Mouse (Mus musculus) heart, adult 9 months (tissue): Measurements from ENCODE around the gene Zbtb18.
"Not testable (repeated sequence)": the region's sequence is repeated elsewhere in the genome, so short reads cannot be mapped to it uniquely, and the experiment has no call there.

Source experiments
- DNase-seq, 2 experiments: peaks; one replicate each; pipeline ENCODE4 v3.0.0; 2022; ENCODE audit warnings: low spot score in 2 of 2

Gene Zbtb18

GRCm38 (mm10) chr1:177447086-177447485 lies 4.9 kb downstream of the Zbtb18 start:
- no peak for DNase-seq

GRCm38 (mm10) chr1:177447541-177448111 lies 5.5 kb downstream of the Zbtb18 start:
- no peak for DNase-seq

GRCm38 (mm10) chr1:177448121-177448561 lies 6.0 kb downstream of the Zbtb18 start:
- no peak for DNase-seq

- no peak for DNase-seq
Observed at GRCm38 (mm10) chr1:177448921-177449320, 6.8 kb downstream of the Zbtb18 start.

- DNase-seq, result not testable (repeated sequence)
Observed at GRCm38 (mm10) chr1:177449857-177450256, 7.7 kb downstream of the Zbtb18 start.

- DNase-seq, result no peak
Observed at GRCm38 (mm10) chr1:177451041-177451440, 8.9 kb downstream of the Zbtb18 start.

GRCm38 (mm10) chr1:177451991-177452431 lies 9.9 kb downstream of the Zbtb18 start:
- DNase-seq, result no peak

DNA sequence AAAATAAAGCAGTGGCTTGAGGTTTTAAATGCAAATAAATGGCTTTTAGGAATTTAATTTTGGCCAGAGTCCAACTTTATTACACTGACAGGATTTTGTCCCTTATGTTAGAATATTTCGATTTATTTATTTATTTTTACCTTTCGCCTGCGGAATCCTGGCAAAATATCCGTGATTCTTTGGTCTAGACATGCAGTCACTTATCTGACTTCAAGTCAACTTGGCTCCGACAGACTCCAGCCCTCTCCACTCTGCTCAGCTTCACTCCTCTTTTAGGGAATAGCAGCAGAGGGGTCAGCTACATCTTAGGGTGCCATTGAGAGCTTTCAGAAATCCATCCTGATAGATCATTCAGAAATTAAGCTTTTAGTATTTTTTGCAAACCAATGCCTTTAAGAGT lies 10.8 kb downstream of the Zbtb18 start:
- DNase-seq, result no peak

GRCm38 (mm10) chr1:177453806-177454205 lies 11.7 kb downstream of the Zbtb18 start:
- DNase-seq, result no peak

- DNase-seq, result no peak
Observed at GRCm38 (mm10) chr1:177454492-177454891, 12.3 kb downstream of the Zbtb18 start.

GRCm38 (mm10) chr1:177455466-177455865 lies 13.3 kb downstream of the Zbtb18 start:
- no peak for DNase-seq

GRCm38 (mm10) chr1:177456208-177456607 lies 14.1 kb downstream of the Zbtb18 start:
- DNase-seq, result no peak

DNA sequence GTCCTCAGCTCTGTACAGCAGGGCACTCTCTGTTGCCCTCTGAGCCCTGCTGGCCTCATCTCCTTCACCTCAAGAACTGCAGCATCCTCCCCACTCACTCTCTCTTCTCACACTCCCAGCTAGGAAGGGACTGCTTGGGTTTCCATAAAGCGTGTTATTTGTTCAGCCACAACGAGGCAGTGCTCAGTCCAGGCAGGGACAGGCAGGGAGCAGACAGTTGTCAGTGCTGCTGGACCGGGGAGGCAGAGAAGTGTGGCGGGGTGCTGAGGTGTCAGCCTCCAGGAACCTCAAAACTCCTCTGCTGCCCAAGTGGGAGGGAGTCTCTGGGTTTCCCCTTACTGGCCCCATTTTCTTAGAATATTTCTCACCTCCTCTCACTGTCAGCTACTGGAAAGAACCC lies 14.6 kb downstream of the Zbtb18 start:
- no peak for DNase-seq

DNA sequence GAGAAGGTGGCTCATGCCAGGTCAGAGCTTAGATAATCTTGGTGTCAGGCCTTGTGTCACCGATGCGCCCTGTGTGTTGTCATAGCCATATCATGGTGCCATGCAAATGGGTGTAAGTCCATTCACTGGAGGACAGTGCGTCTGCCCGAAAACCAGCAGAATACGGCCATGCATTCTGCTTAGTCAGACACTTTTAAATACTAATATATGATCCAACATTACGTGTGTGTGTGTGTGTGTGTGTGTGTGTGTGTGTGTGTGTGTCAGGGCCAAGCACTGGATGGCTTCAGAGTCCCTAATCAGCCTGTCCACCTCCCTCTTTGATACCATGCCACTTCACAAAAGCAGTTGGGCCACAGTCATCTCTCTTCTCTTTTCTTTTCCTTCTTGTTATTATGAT lies 15.8 kb downstream of the Zbtb18 start:
- DNase-seq, result no peak

DNA sequence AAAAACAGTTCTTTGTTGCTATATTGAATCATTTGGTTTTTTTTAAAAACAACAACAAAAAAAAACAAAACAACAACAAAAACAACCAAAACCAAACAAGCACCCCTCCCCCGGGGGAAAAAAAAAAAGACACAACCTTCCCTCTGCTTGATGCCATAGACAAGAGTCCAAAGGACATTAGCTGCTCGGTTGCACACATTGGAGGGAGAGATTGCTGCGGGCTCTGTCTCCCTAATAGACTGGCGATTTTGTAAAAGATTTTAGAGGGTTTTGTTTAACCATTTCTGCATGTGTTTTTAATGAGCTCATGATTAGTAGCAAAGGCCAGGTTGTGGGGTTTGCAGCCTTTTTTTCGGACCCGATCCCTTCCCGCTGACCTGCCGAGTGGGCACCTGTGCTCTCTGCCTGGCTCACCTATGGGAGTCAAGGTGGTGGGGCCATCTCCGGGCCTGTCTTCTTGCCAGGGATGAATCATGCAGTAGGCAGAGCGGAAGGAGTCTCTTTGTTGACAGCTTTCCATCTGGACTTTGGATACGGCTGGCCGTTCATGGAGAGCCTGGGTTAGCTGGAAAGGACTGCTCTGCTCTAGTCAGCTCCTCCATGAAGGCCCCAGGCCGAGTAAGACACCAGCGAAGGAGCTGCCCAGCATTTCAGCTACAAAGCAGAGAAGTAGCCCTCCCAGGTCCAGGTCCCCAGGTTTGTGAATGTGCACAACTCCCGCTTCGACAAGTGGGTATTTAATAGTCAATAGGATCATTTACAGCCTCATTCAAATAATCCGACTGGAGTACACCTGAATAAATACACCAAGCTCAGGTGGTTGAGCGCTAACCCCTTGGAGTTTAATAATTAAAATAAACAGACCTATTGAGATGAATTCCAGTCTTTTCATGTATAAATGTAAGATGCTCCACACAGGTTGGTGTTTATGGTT lies 16.6 kb downstream of the Zbtb18 start:
- DNase-seq, result no peak

- no peak for DNase-seq
Observed at GRCm38 (mm10) chr1:177459536-177459935, 17.4 kb downstream of the Zbtb18 start.

DNA sequence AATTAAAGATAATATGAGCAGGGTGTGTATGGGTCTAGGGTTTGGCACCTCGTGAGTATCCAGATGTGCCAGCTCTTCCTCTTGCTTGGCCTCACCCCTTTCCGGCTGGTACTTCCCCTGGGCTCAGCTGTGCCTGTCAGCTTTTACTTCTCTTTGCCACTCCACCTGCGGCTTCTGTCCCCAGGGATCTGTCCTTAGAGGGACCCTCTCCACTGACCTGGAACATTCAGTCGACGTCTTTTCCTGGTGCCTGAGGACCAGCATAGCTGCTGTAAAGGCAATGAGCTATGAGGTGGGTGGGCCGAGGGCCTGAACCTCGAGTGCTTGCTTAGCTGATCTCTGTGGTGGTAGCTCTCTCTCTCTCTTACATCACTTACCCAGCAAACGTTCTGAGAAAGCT lies 25.0 kb downstream of the Zbtb18 start:
- peak in 1 of 2 experiments; percentile 27 for DNase-seq

DNA sequence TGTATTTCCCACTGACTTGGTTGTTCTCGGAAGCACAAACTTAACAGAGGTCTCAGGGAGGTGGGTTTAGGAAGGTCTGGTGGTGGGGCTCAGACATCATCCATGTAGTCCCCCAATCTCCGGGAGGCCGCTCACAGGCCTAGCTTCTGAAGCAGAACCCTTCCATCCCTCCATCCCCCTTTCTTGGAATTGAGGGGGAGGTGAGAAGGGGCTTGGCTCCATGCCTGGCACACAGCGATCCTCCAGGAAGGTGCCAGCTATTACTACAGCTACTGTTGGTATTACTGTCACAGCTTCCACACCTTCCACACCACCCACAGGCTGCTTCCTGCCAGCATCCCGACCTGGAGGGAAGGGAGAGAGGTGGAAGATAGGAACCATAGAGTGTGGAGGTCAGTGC lies 26.3 kb downstream of the Zbtb18 start:
- no peak for DNase-seq

GRCm38 (mm10) chr1:177470091-177470490 lies 27.9 kb downstream of the Zbtb18 start:
- DNase-seq, result peak; percentile 7 to 65

GRCm38 (mm10) chr1:177470951-177471350 lies 28.8 kb downstream of the Zbtb18 start:
- DNase-seq, result no peak

DNA sequence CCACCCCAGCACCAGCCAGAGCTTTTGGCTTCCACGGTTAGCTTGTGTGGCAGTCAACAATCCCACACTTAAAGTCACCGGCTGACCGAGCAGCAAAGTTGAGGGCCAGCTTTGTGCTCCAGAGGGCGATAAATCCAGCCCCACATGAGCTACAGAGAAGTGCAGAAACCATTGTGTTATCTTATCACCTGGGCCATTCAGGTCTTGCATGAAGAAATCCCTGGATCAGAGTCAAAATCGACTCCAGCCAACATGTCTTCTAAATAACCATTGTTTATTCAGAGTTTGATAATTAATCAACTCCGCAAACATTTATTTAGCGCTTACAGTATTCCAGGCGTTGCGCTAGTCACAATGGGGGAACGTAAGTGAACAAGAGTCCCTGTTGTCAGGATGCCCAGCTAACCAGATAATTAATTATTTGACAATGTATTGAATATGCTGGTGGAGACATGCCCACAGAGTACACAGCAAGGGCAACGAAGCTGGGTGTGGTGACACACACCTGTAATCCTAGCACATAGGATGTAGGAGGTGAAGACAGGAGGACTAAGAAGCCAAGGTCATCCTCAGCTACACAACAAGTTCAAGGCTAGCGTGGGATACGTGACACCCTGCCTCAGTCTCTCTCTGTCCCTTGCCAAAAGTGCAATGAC lies 33.5 kb downstream of the Zbtb18 start:
- DNase-seq, result no peak

DNA sequence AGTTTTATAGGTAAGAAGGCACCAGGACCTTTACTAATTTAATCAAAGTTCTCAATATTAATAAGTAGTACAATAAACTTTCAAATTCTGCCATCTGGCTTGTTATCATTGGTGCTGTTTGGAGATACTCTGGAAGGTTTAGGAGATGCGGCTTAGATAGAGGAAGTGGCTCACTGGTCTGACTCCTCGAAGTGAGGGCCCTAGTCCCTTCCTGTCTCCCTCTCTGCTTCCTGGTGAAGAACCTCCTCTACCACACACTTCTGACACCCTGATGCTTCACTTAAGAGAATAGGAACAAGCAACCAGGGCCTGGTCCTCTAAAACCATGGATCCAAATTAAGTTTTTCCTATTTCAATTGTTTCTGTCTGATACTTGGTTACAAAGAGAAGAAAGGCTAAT lies 36.4 kb downstream of the Zbtb18 start:
- DNase-seq, result no peak
